Mouse (Mus musculus) forebrain, embryonic 14.5 days (tissue): ENCODE data around the gene Slc25a22. TPM values are rescaled to one million over a fixed set of nuclear protein-coding genes. Genes with fewer than 3 reads are reported as not detected.
"Not testable (repeated sequence)": the region's sequence is repeated elsewhere in the genome, so short reads cannot be mapped to it uniquely, and the experiment has no call there.

Source experiments
- ATAC-seq: fragments of 200-750 bp; cut with Nextera tagmentation; 2 replicates; pipeline ENCODE4 v1.8.0; 2017; ENCODE audit warnings: mild to moderate bottlenecking, moderate library complexity
- DNase-seq: peaks from one replicate; pipeline ENCODE4 v3.0.0-alpha.2; 2015; ENCODE audit warnings: low spot score
- H3K27ac ChIP-seq: fragments of 300-500 bp; sonication (generic); 2 replicates; pipeline ENCODE4 v1.5.1; 2014; ENCODE audit warnings: low read depth, mild to moderate bottlenecking, control low read depth, low read length, moderate library complexity
- H3K27me3 ChIP-seq: fragments of 300-500 bp; sonication (generic); replicated peaks from 2 replicates; pipeline ENCODE4 v1.6.1; 2014; ENCODE audit warnings: low read length, control low read depth, mixed read lengths; ENCODE audit not compliant: control insufficient read depth, insufficient read depth
- H3K36me3 ChIP-seq: fragments of 300-500 bp; sonication (generic); 2 replicates; pipeline ENCODE4 v1.6.1; 2014; ENCODE audit warnings: low read length, control low read depth; ENCODE audit not compliant: control insufficient read depth, insufficient read depth
- H3K4me1 ChIP-seq: fragments of 300-500 bp; sonication (generic); 2 replicates; pipeline ENCODE4 v1.6.1; 2014; ENCODE audit warnings: antibody characterized with exemption, low read length, control low read depth; ENCODE audit not compliant: control insufficient read depth, insufficient read depth
- H3K4me2 ChIP-seq: fragments of 300-500 bp; sonication (generic); 2 replicates; pipeline ENCODE4 v1.6.1; 2014; ENCODE audit warnings: mild to moderate bottlenecking, control low read depth, low read length
- H3K4me3 ChIP-seq: fragments of 300-500 bp; sonication (generic); 2 replicates; pipeline ENCODE4 v1.5.1; 2014; ENCODE audit warnings: low read depth, low read length, control low read depth
- H3K9ac ChIP-seq: fragments of 300-500 bp; sonication (generic); 2 replicates; pipeline ENCODE4 v1.6.1; 2014; ENCODE audit warnings: mild to moderate bottlenecking, low read length, control low read depth, moderate library complexity
- H3K9me3 ChIP-seq: fragments of 300-500 bp; sonication (generic); replicated peaks from 2 replicates; pipeline ENCODE4 v1.6.1; 2016; ENCODE audit warnings: low read length, control low read depth, mixed read lengths; ENCODE audit not compliant: control insufficient read depth
- WGBS: fragments of 180-500 bp; shearing (Covaris S2); extraction: QIAGEN DNeasy Blood & Tissue Kit; methylation state at CpG from one replicate; pipeline ENCODE4 v1.1.7; 2014; 5-methylcytosine and 5-hydroxymethylcytosine counted together
- polyA plus RNA-seq: library from polyadenylated mRNA; unstranded; fragments of >200 nt; fragmentation: Nextera tagmentation; extraction: Ambion mirVana; gene quantifications from 2 replicates; pipeline ENCODE4 v1.2.1, GENCODE M21; 2014

The Slc25a22 gene
- polyA plus RNA-seq, 1 experiment from 2014 or later: 56.0 TPM

GRCm38 (mm10) chr7:141417731-141418681, 19.7 kb downstream of the Slc25a22 start:
- DNase-seq (no peak), ATAC-seq (no peak)
- Histone ChIP-seq H3K4me3 (no peak overlapping the region), H3K4me1 (peaks cover 5% of the 10 kb centered on the region; the same call in 1 of the 2 replicates), H3K27ac (no peak overlapping the region), H3K9ac (no peak overlapping the region), H3K9me3 (no peaks in the 10 kb centered on the region), H3K36me3 (no peaks in the 10 kb centered on the region), H3K27me3 (no peaks in the 10 kb centered on the region), H3K4me2 (no peak overlapping the region)
- 75% methylated on average over 8 of the region's 8 CpGs for WGBS

- DNase-seq: no peak
Observed at GRCm38 (mm10) chr7:141416144-141416841, 21.4 kb downstream of the Slc25a22 start.

GRCm38 (mm10) chr7:141413809-141414584, 23.7 kb downstream of the Slc25a22 start, which contains the start of gene Gatd1:
TSS of gene Gatd1 (minus strand) at chr7:141414136.
- Histone ChIP-seq H3K4me2 (peak within 1 kb of the TSS; percentile 72), H3K9ac (peak within 1 kb of the TSS; percentile 87), H3K27ac (peak within 1 kb of the TSS; percentile 49; the same call in 1 of the 2 replicates), H3K9me3 (no peaks in the 10 kb centered on the region), H3K27me3 (no peaks in the 10 kb centered on the region), H3K4me1 (peaks cover 7% of the 10 kb centered on the region; the same call in 1 of the 2 replicates), H3K36me3 (peaks cover 12% of the 10 kb centered on the region), H3K4me3 (peak within 1 kb of the TSS; percentile 72)
- ATAC-seq: peak; percentile 90
- DNase-seq: peak; percentile 99
- 2% methylated on average over 52 of the region's 56 CpGs for WGBS

More at GRCm38 (mm10) chr7:141416144-141416841, 21.4 kb downstream of the Slc25a22 start:
- Histone ChIP-seq H3K4me2 (no peak overlapping the region), H3K27ac (no peak overlapping the region), H3K9ac (no peak overlapping the region), H3K9me3 (no peaks in the 10 kb centered on the region), H3K27me3 (no peaks in the 10 kb centered on the region), H3K4me3 (no peak overlapping the region), H3K4me1 (peaks cover 7% of the 10 kb centered on the region; the same call in 1 of the 2 replicates), H3K36me3 (no peaks in the 10 kb centered on the region)
- ATAC-seq: no peak
- WGBS: 76% methylated on average over 6 of the region's 6 CpGs

GRCm38 (mm10) chr7:141413331-141413730, 24.4 kb downstream of the Slc25a22 start:
- Histone ChIP-seq H3K4me2 (peak overlapping the region; percentile 72), H3K27ac (peak overlapping the region; percentile 49; the same call in 1 of the 2 replicates), H3K36me3 (peaks cover 15% of the 10 kb centered on the region), H3K9ac (peak overlapping the region; percentile 87), H3K27me3 (no peaks in the 10 kb centered on the region), H3K4me3 (peak overlapping the region; percentile 72), H3K4me1 (peaks cover 7% of the 10 kb centered on the region; the same call in 1 of the 2 replicates), H3K9me3 (no peaks in the 10 kb centered on the region)
- DNase-seq (no peak), ATAC-seq (peak; percentile 11)
- WGBS: 3% methylated on average over 16 of the region's 16 CpGs

- H3K4me1 ChIP-seq: peaks cover 7% of the 10 kb centered on the region; the same call in 1 of the 2 replicates
- WGBS: 95% methylated on average over 1 of the region's 1 CpGs
- ATAC-seq: no peak
- H3K4me2 ChIP-seq: no peak overlapping the region
- H3K36me3 ChIP-seq: peaks cover 19% of the 10 kb centered on the region
- H3K27me3 ChIP-seq: no peaks in the 10 kb centered on the region
- H3K9me3 ChIP-seq: no peaks in the 10 kb centered on the region
- no peak overlapping the region for H3K27ac ChIP-seq
- no peak for DNase-seq
- no peak overlapping the region for H3K4me3 ChIP-seq
- H3K9ac ChIP-seq: no peak overlapping the region
Observed at GRCm38 (mm10) chr7:141411667-141412066, 26.0 kb downstream of the Slc25a22 start.

- no peaks in the 10 kb centered on the region for H3K27me3 ChIP-seq
- no peak overlapping the region for H3K4me3 ChIP-seq
- H3K36me3 ChIP-seq: peaks cover 19% of the 10 kb centered on the region
- 92% methylated on average over 8 of the region's 8 CpGs for WGBS
- H3K27ac ChIP-seq: no peak overlapping the region
- peaks cover 7% of the 10 kb centered on the region; the same call in 1 of the 2 replicates for H3K4me1 ChIP-seq
- no peak overlapping the region for H3K9ac ChIP-seq
- DNase-seq: no peak
- H3K9me3 ChIP-seq: no peaks in the 10 kb centered on the region
- H3K4me2 ChIP-seq: no peak overlapping the region
- no peak for ATAC-seq
Observed at GRCm38 (mm10) chr7:141410631-141411030, 27.1 kb downstream of the Slc25a22 start.

- ATAC-seq: peak; percentile 75
- Histone ChIP-seq H3K4me2 (no peak overlapping the region), H3K27me3 (no peaks in the 10 kb centered on the region), H3K27ac (no peak overlapping the region), H3K4me3 (no peak overlapping the region), H3K36me3 (peaks cover 19% of the 10 kb centered on the region), H3K9me3 (no peaks in the 10 kb centered on the region), H3K9ac (peak overlapping the region; percentile 25; the same call in 1 of the 2 replicates), H3K4me1 (peaks cover 4% of the 10 kb centered on the region; the same call in 1 of the 2 replicates)
- DNase-seq: peak; percentile 90
- WGBS: 6% methylated on average over 11 of the region's 11 CpGs
Observed at GRCm38 (mm10) chr7:141408833-141409232, 28.9 kb downstream of the Slc25a22 start.

- H3K9ac ChIP-seq, H3K27ac ChIP-seq, DNase-seq, H3K4me1 ChIP-seq, ATAC-seq, H3K4me3 ChIP-seq, H3K27me3 ChIP-seq, H3K9me3 ChIP-seq, H3K4me2 ChIP-seq: not testable (repeated sequence)
- H3K36me3 ChIP-seq: peaks cover 26% of the 10 kb centered on the region
- 98% methylated on average over 7 of the region's 7 CpGs for WGBS
Observed at GRCm38 (mm10) chr7:141407670-141408069, 30.0 kb downstream of the Slc25a22 start.
